Mouse (Mus musculus): ENCODE measurements at regions not wholly inside any gene's neighbourhood (a gene's known extent, or its start where the extent isn't known, plus 50 kb on each side); places are given as distances from the start of the nearest gene placed in this dataset.

- TF ChIP-seq ZC3H11A (IDR thresholded peaks at IDR 0.05; ENCODE audit: low read depth, low read length) = no peak
Measured at GRCm38 (mm10) chr5:64590036-64590435, 213.2 kb upstream of the Klf3 start (continued).

- Histone ChIP-seq H3K4me3 (ENCODE audit: control insufficient read depth in 1 of 2, insufficient read depth in 1 of 2, low read depth in 2 of 2, low read length in 2 of 2) (0 out of 4 replicates have a peak overlapping the region, but pooled peaks of 1 of the 2 experiments have one; percentile 1), H3K9ac (ENCODE audit: control insufficient read depth, low read depth, low read length, poor library complexity, severe bottlenecking) (peak overlapping the region; percentile 41; the same call in 1 of the 2 replicates)
- peak; percentile 96 for DNase-seq (ENCODE audit: low read depth, low spot score)
- 0 out of 2 replicates have a peak, but pooled peaks have one; percentile 44 for TF ChIP-seq HCFC1 (IDR thresholded peaks at IDR 0.05; ENCODE audit: low read depth, low read length)
- TF ChIP-seq BHLHE40 (IDR thresholded peaks at IDR 0.05; ENCODE audit: borderline replicate concordance, low read depth, low read length) = peak; percentile 32; the same call in 1 of the 2 replicates
- TF ChIP-seq ELF1 (IDR thresholded peaks at IDR 0.05; ENCODE audit: low read depth, low read length) = no peak
- peak; percentile 92 for TF ChIP-seq TAL1 (IDR thresholded peaks at IDR 0.05; ENCODE audit: low read length)
- no peak for TF ChIP-seq CHD2 (IDR thresholded peaks at IDR 0.05; ENCODE audit: low read length)
- TF ChIP-seq CHD1 (IDR thresholded peaks at IDR 0.05; ENCODE audit: low read depth, low read length) = no peak
- TF ChIP-seq ZC3H11A (IDR thresholded peaks at IDR 0.05; ENCODE audit: low read depth, low read length) = no peak
- TF ChIP-seq SIN3A (IDR thresholded peaks at IDR 0.05; ENCODE audit: low read length) = peak; percentile 89
- no peak for TF ChIP-seq CTCF (IDR thresholded peaks at IDR 0.05 in 2 of 3, conservative IDR thresholded peaks at IDR 0.05 in 1 of 3; ENCODE audit: control insufficient read depth in 1 of 3, insufficient read depth in 1 of 3, low read depth in 2 of 3, low read length in 3 of 3, poor library complexity in 1 of 3, severe bottlenecking in 1 of 3)
- TF ChIP-seq POLR2A (IDR thresholded peaks at IDR 0.05; ENCODE audit: control insufficient read depth in 1 of 2, insufficient read depth in 1 of 2, low read depth in 1 of 2, low read length in 2 of 2, poor library complexity in 1 of 2) = peak; percentile 40 to 71; a peak in 2 of 4 replicates
- TF ChIP-seq MAZ (IDR thresholded peaks at IDR 0.05; ENCODE audit: low read depth, low read length) = peak; percentile 70
- TF ChIP-seq MYB (IDR thresholded peaks at IDR 0.05; ENCODE audit: low read depth, low read length) = peak; percentile 95
- peak; percentile 96 for TF ChIP-seq GATA1 (IDR thresholded peaks at IDR 0.05; ENCODE audit: low read depth, low read length)
- TF ChIP-seq ETS1 (IDR thresholded peaks at IDR 0.05; ENCODE audit: low read depth, low read length) = peak; percentile 88
- 0 out of 2 replicates have a peak, but pooled peaks have one; percentile 20 for TF ChIP-seq SMC3 (IDR thresholded peaks at IDR 0.05; ENCODE audit: low read depth, low read length)
- no peak for TF ChIP-seq USF2 (IDR thresholded peaks at IDR 0.05; ENCODE audit: borderline replicate concordance in 1 of 2, insufficient read depth in 1 of 2, low read depth in 1 of 2, low read length in 2 of 2)
- peak; percentile 60; the same call in 1 of the 2 replicates for TF ChIP-seq ZMIZ1 (IDR thresholded peaks at IDR 0.05; ENCODE audit: low read depth, low read length)
- TF ChIP-seq GABPA (IDR thresholded peaks at IDR 0.05; ENCODE audit: low read depth, low read length) = no peak
- TF ChIP-seq NRF1 (IDR thresholded peaks at IDR 0.05; ENCODE audit: insufficient read depth, low read depth, low read length, poor library complexity, severe bottlenecking) = no peak
- TF ChIP-seq UBTF (IDR thresholded peaks at IDR 0.05; ENCODE audit: borderline replicate concordance, insufficient read depth, low read depth, low read length) = peak; percentile 71; the same call in 1 of the 2 replicates
- TF ChIP-seq POLR2AphosphoS2 (IDR thresholded peaks at IDR 0.05; ENCODE audit: low read length) = no peak
- TF ChIP-seq MXI1 (IDR thresholded peaks at IDR 0.05; ENCODE audit: low read depth, low read length) = no peak
- TF ChIP-seq USF1 (IDR thresholded peaks at IDR 0.05; ENCODE audit: low read depth, low read length) = no peak
- TF ChIP-seq JUND (IDR thresholded peaks at IDR 0.05; ENCODE audit: low read depth, low read length) = peak; percentile 66; the same call in 1 of the 2 replicates
- no peak; the same call in none of the 2 replicates for TF ChIP-seq RAD21 (IDR thresholded peaks at IDR 0.05; ENCODE audit: low read depth, low read length)
- TF ChIP-seq ZKSCAN1 (IDR thresholded peaks at IDR 0.05; ENCODE audit: low read depth, low read length) = no peak
- TF ChIP-seq MAX (IDR thresholded peaks at IDR 0.05; ENCODE audit: low read length) = 0 out of 2 replicates have a peak, but pooled peaks have one; percentile 6
- TF ChIP-seq MEF2A (IDR thresholded peaks at IDR 0.05; ENCODE audit: extremely low read depth, insufficient replicate concordance, low read depth, low read length, poor library complexity, severe bottlenecking) = peak; percentile 47; the same call in 1 of the 2 replicates
- no peak for TF ChIP-seq KAT2A (conservative IDR thresholded peaks at IDR 0.05; ENCODE audit: low read depth, low read length)
- no peak for TF ChIP-seq POLR2AphosphoS5 (IDR thresholded peaks at IDR 0.05; ENCODE audit: borderline replicate concordance, low read depth, low read length)
- TF ChIP-seq ZNF384 (IDR thresholded peaks at IDR 0.05; ENCODE audit: low read depth, low read length) = no peak
- TF ChIP-seq TCF12 (IDR thresholded peaks at IDR 0.05; ENCODE audit: low read depth, low read length) = peak; percentile 97
- peak; percentile 42; the same call in 1 of the 2 replicates for TF ChIP-seq NELFE (IDR thresholded peaks at IDR 0.05; ENCODE audit: low read depth, low read length)
- 0 out of 2 replicates have a peak, but pooled peaks have one; percentile 60 for TF ChIP-seq MYC (IDR thresholded peaks at IDR 0.05; ENCODE audit: low read depth, low read length)
Measured at GRCm38 (mm10) chr5:64590747-64591146, 212.4 kb upstream of the Klf3 start.

More at GRCm38 (mm10) chr5:64590747-64591146, 212.4 kb upstream of the Klf3 start:
- no peaks in the 10 kb centered on the region for H3K9me3 ChIP-seq (replicated peaks; ENCODE audit: insufficient read depth, low read length)
- H3K36me3 ChIP-seq (ENCODE audit: control insufficient read depth in 1 of 2, insufficient read depth in 2 of 2, low read length in 2 of 2) = peaks cover 0 to 51% of the 10 kb centered on the region in 2 experiments; a peak in 2 of 4 replicates
- no peaks in the 10 kb centered on the region for H3K79me2 ChIP-seq (ENCODE audit: control insufficient read depth, insufficient read depth, low read length, poor library complexity)
- peaks cover 32 to 43% of the 10 kb centered on the region in 2 experiments for H3K4me1 ChIP-seq (ENCODE audit: control insufficient read depth in 1 of 2, insufficient read depth in 2 of 2, low read length in 2 of 2)
- no peaks in the 10 kb centered on the region for H3K27me3 ChIP-seq (ENCODE audit: control insufficient read depth in 1 of 2, insufficient read depth in 2 of 2, low read length in 2 of 2)
- peak overlapping the region; percentile 94 for H3K27ac ChIP-seq (ENCODE audit: control insufficient read depth, low read depth, low read length)

All from MEL (cell line).